Mouse (Mus musculus): ENCODE results near the gene Arhgap10.

DNA sequence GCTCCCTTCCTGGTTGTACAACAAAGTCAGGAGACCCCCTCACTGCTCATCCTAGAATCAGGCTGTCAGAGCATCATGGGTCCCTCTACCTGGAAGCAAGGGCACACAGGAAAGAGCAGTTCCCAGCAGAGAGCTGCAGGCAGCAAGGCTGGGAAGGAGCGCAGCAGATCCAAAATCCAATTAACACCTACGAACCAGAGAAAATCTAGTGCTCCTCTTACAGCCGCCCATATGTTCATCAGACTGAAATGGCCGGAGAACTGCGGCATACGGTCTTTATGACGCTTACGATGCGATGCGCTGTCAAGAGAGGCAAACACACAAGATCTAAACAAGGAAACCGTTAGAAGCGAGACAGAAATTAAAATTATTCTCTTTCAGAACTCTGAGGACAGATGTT lies 229.3 kb downstream of the Arhgap10 start:
- TF ChIP-seq CTCF (IDR thresholded peaks at IDR 0.05; ENCODE audit: extremely low read depth, insufficient read depth, low read length) (no peak), POLR2A (IDR thresholded peaks at IDR 0.05; ENCODE audit: extremely low read depth, insufficient read depth, low read length) (no peak)
